Mouse (Mus musculus) monocyte, adult 5-6 weeks (primary cell): ENCODE data around the gene Snd1. TPM values are rescaled to one million over a fixed set of nuclear protein-coding genes. Genes with fewer than 3 reads are reported as not detected.

Experiments
- ATAC-seq: fragments of 153-309, 156-312 bp; replicated peaks from 2 replicates; pipeline ENCODE4 v1.8.0; 2017; ENCODE audit warnings: mild to moderate bottlenecking; ENCODE audit not compliant: low TSS enrichment, insufficient number of reproducible peaks, severe bottlenecking, poor library complexity, low FRiP score
- total RNA-seq: library from RNA; stranded (forward); fragments of 200-1000, 200-491, 200-594 nt; gene quantifications from 3 replicates; pipeline ENCODE4 v1.2.3, GENCODE M21; 2017

Gene Snd1
- total RNA-seq, 1 experiment from 2014 or later = 110 TPM

DNA sequence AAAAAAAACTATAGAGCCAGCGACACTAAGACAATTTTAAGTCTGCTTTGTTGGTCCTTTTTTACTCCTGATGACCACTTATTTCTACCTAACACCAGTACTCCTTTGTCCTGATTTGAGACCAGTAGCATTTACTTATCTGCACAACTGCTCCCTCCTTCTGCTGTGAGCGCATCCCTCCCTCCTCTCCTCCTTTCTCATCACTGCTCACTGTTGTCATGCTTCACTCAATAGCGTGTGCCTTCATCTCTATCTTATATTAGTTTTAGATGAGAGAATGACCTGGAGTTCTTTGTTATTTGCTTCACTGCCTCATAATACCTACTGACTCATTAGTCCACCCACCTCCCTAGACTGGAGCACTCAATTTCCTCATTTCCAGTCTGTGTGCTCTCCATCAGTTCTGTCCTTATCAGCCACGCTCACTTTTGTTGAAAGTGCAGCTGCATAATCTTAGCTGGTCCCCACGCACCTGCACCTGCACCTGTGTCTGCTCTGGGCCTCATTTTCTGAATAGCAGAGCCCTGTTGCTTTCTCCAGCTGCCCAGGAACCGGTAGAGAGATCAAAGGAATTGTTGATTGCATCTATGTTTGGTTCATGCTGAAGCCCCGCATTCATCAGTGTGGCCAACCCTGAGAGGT, 242.4 kb downstream of the Snd1 start:
- ATAC-seq = no peak

DNA sequence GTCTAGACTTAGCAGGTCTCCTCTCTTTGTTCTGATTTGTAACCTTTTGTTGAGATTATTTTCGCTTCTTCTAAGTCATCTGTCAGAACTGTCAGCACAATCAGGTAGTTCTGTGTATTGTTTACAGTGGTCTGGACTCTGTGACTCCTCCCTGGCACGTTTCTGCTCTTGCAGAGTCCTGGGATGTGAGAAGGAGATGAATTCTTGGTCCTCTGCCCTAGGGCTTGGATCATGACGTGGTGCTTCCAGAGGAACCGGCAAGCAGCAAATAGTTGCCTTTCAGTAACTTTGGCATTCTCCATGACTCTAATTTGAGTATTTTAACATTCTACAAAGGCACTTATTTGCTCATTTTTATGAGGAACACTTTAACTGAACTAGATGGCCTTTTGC, 242.9 kb downstream of the Snd1 start:
- ATAC-seq = no peak

DNA sequence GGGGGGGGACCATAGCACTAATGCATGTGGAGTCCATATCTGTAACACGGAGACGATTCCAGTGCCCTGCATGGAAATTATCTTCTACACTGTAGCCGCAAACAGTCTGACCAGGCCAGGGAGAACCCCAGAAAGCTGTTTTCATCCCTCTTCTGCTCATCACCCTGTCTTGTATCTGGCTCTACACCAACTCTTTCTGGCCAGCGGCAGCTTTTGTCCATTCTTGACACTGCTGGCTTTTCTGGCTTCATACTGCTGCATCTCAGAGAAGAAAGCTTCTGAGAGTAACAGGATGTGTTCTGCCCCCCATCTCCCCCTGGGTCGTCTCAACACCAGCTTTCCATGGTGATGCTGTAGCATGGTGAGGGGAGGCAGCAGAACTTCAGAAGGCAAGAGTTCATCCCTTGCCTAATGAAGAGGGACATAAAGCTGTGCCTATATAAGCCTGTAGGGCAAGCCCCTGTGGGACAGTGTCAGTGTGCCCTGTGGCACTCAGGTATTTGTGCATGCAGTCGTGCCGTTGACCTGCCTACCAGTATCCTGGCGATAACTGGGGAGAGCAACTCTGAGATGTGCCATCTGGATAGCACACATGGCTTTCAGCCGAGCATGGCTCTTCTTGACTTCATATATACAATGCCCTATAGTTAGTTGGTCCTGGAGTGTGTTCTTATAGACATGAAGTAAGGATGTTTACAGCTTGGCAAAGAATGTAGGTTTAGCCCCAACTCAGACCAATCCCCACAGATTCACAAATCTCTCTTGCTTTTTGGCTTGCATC, 245.6 kb downstream of the Snd1 start:
- ATAC-seq = no peak

DNA sequence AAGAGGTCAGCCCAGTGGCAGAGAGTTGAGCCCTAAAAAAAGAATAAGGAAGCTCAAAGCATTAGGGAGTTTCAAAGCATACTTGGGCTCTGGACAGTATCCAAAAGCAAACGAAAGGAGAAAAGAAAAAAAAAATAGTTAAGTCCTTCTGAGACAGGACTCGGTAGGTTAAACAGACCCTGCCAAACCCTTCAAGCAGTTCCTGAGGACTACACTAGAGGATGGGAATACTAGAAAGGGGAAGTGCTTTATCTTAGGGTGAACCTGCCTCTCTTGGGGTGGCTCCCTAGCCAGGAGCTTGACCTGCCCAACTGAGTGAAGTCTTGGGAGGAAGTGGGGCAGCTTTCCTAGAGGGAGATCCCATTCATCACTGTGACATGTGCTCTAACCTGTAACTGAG, 248.1 kb downstream of the Snd1 start:
- no peak for ATAC-seq

DNA sequence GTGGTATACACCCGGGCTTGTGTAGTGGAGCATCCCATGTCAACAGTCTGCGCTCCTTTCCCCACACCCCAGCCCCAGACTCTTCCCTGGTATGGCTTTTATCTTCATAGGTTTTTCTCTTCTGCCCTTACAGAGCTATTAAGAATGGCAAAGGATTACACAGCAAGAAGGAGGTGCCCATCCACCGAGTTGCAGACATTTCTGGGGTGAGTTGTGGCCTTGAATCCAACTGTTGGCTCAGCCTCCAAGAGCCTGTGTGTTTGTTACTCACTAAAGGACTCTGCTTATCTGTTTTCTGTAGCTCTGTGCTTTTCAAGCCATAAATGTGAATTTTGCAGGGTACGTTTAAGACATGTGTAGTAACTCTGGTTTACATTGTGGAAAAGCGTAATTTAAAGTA, 249.8 kb downstream of the Snd1 start:
- ATAC-seq = no peak

DNA sequence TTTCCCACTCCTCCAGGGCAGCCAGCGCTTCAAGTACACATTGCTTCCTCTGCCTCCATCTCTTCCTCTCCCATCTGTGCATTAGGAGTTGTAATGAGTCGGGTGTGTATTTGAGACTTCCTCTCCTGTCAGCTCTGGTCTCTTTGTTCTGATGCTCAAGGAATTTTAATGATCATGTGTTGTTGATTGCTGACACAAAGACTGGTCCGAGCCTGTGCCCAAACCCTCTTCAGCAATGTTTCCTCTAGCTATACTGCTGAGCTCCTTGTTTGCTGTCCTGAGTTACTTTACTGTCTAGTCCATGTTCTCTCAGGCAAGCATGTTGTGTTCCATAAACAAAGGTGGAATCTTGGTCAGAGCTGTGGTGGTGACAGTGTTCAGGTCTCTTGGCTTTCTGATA, 254.3 kb downstream of the Snd1 start:
- ATAC-seq = no peak

DNA sequence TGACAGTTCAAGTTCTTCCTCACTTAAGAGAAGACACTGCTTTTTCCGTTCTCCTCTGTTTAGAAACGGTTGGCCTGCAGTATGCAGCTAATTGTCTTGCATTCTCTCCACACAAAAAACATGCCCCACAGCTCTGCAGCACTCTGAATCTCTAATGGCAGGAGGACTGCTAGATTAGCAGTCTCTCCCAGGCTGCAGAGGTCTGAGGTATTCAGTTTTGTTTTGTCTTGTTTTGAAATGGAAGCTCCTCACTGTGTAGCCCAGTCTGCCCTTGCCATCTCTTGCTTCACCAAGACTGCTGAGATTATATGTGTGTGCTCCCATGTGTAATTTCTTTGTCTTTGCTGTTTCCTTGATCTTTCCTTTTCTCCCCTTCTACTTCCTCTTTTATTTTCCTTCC, 254.7 kb downstream of the Snd1 start:
- no peak for ATAC-seq

DNA sequence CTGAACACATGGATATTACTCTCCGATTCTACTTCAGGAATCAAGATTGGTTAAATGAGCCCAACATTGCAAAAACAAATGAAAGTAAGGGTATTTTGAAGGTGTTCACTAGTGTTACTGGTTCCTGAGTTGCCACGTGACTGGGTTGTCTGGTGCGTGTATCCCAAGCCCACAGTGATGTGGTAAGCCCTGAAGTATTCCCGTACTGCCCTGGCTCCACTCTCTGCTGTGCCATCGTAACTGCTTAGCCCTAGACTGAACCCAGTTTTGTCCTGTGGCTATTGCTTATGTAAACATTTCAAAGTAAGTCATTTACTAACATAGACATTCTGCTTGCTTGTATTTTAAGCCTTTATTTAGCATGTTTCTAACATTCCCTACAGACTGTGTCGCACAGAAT, 256.3 kb downstream of the Snd1 start:
- no peak for ATAC-seq

DNA sequence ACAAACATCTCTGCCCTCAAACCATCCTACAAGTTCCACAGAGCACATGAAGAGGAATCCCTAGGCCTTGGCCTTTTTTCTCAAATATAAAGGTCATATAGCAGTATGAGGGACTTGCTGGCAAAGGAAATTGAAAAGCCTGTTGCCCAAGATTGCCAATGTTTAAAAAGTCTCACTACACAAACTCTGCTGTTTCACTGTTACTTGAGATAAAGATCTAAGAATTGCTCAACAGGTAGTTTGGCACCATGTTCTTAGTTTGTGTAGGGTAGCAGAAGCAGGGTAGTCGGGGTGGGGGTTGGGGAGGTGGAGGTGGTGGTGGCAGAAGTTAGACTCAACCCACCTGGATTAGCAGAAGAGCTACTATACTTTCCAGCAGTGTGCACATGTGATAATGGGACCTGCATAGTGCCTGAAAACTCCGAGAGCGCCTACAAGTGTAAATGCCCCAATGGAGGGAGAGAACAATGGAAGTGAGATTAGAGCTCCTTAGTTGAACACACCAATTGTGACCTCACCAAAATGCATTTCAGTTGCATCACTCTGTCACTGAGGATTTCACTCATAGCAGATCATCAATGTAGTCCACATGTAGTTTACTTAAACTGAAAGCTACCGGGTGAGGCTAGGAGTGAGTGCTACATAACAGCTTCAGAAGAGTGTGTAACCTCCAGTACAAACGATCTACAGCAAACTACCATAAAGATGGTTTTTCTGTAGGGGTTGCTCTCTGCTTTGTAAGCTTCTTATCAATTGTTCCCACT, 259.1 kb downstream of the Snd1 start:
- ATAC-seq = no peak

DNA sequence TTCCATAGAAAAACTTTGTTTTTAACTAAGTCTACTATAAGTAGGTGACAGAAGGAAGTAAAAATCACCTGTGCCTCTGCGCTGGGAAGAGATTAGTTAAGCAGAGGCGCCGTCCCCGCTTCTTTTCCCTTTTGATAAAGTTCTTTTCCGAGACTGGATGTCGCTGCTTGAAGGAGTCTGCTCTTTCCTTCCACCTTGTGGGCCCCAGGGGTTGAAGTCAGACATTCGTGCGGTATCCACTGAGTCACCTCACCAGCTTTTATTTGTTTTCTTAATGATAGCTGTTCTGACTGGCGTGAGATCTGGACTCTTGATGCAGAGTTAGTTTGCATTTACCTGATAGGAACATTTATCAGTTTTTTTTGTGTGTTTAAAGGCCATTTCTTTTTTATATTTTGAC, 260.2 kb downstream of the Snd1 start:
- ATAC-seq = no peak

DNA sequence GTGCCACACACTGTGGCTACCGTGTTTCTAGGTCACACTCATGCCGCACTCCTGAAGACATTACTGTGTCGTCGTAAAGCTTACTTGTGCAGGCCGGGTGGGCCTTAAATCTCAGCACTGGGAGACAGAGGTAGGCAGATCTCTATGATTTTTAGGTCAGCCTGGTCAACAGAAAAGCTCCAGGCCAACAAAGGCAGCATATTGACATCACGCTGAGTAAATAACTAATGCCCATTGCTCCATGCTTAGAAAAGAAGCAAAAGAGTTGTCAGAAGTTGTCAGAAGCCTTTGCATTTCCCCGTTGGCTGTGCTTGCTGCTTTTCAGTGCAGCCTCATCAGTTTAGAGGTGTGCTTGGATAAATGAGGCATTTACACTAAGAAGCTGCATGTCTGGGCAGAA, 261.7 kb downstream of the Snd1 start:
- no peak for ATAC-seq

DNA sequence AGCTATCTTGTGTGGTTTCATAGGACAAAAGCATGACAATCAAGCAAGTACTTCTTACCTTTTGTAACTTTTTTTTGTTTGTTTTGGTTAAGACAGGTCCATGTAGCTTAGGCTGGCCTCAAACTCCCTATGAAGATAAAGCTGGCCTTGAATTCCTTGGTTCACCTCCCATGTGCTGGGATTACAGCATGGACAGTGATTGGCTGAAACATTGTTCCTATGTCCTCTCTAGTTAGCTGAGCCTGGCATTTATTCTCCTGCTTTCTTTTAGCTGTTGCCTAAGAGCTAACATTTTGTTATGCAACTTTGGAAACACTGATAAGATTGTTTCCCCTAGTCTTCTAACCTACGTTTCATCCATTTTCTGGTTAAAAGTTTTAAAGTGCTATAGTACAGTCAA, 262.7 kb downstream of the Snd1 start:
- ATAC-seq = no peak

DNA sequence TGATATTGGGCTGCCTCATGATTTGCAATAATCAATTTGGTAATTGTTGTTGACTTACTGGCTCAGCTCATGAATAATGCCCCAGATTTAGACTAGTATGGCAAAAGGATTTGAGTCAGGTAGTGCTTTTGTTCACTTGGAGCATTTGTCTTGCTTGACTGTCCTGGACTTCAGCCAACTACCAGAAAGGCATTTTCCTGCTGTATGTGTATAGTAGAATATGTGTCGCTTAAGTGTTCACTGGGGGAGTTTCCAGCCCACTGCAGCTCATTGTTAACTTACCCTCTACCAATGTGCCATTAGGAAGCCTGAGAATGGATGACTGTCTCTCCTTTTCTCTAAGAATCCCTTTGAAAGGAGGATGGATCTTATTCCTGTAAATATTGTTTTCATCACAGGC, 268.6 kb downstream of the Snd1 start:
- no peak for ATAC-seq

DNA sequence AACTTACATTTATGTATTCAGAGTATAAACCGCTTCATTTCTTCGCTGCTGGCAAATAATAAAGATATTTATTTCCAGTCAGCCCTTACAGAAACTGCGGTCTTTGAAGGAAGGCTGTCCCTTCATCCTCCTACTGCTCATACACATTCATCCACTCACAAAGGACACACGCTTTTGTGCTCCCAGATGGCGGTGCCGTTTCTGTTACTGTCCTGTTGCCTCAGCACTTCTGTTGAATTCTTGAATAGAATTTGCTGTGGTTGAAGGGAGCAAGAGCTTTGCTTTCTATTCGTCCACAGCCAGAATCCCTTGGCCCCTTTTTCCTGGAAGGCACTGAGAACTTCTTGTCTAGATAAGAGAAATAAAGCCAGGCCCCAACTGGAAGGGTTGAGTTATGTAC, 270.9 kb downstream of the Snd1 start:
- no peak for ATAC-seq

DNA sequence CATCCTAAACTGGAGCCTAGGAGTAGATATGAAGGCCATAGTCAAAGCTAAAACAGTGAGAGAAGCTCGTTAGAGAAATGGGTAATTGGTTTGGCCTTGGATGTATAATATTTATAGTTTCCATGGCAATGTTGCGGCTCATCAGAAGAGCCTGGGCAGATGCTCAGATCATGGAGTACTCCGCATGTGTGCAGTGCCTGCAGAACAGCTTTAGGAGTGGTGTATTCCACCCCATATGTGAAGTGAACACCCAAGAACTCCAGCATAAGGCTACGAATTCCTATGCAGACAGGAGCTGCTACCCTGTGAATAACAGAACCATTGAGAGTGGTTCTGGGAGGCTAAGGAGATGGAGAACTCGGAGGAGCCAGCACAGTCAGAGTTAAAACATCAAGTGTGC, 272.1 kb downstream of the Snd1 start:
- ATAC-seq = no peak

DNA sequence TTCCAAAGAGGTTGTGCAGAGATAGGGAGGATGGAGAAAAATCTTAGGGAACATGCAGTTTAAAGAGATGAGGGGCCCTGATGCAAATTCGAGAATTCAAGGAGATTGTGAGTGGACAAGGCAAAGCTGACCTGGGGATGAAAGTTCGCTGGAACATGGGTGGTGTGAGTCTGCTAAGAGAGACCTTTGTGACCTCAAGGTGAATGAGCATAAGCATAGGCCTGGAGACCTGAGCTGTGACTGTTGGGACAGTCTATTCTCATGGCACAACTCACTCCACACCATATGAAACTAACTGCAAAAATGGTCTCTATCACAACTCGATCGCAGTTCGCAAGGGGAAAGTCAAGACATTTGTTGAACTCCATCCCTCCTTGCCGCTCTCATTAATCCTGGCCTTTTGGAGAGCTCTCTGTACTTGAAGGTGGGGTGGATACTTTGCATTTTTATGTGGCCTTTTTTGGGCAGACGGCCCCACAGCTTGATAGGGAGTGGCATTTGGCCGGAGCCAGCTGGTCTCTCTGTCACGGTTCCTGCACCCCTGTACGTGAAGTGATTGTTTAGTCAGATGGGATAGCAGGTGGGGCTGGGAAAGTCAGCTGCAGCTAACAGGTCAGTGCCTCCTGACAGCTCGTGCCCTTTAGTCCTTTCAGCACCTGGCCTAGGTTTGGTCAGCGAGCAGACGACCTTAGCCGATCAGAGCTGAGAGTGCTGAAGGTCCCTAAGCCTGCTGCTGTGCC, 273.2 kb downstream of the Snd1 start:
- ATAC-seq = no peak

DNA sequence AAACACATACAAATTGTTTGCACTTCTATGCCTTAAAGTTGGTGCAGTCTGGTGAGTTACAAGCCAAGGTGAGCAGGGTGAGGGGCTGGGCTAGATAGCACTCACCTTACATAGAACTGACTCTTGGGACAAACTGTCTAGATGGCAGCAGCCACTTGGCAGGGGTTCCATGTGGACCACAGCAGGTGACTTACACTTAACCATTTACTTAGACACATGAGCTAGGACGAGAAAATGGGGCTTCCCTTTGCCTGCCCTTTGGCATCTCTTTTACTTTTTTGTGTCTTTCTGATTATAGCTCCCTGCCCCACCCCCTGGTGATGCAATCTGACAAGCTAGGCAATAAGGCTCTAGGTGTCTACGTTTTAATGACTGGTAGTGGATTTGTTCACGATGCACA, 274.3 kb downstream of the Snd1 start:
- no peak for ATAC-seq

DNA sequence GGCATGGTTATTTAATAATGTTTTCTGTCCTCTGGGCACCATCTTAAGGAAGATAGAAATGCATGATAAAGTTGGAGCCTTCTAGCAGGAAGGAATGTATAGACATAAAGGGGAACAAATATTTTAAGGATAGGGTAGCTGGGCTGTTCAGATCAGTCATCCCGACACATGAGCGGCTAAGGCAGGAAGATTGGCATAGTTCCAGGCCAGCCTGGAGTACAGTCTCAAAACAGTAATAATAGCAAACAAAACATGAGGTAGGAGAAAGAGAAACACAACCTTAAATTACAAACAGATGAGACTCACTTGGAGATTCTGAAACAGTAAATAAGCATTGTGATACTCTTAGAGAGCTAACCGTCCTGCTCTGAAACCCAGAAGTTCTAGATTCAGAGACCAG, 276.2 kb downstream of the Snd1 start:
- no peak for ATAC-seq

DNA sequence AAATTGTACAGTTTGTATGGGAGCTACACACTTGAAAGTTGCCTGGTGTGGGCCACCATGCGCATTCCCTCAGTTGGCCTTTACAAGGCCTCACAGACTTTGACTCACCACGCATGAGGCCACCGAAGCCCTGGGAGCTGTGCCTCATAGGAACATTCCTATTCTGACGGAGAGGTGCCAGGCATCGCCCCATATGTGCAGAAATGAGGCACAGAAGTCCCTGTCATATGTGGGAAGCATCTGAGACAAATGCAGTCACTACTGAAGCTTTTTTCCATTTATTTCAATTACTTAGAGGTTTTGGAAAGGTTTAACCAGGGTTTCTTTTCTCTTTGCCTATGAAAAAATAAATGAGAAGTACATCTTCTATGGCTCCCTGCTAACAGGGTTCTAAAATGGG, 278.3 kb downstream of the Snd1 start:
- no peak for ATAC-seq
